Mouse (Mus musculus) heart, postnatal 0 days (tissue): ENCODE data around the gene Camk2d. TPM values are rescaled to one million over a fixed set of nuclear protein-coding genes. Genes with fewer than 3 reads are reported as not detected.
A peak's percentile ranks its signal among the peaks of the same experiment; 100 is the strongest.

Source experiments
- ATAC-seq: fragments of 200-750 bp; cut with Nextera tagmentation; 2 replicates; pipeline ENCODE4 v1.8.0; 2017; ENCODE audit warnings: low read depth, moderate number of reproducible peaks, moderate library complexity; ENCODE audit not compliant: insufficient read depth
- DNase-seq: peaks from one replicate; pipeline ENCODE4 v3.0.0-alpha.2; 2016; ENCODE audit warnings: low spot score
- H3K27ac ChIP-seq: fragments of 300-500 bp; sonication (generic); 2 replicates; pipeline ENCODE4 v1.5.1; 2014; ENCODE audit warnings: low read depth, mild to moderate bottlenecking
- H3K27me3 ChIP-seq: fragments of 300-500 bp; sonication (generic); 2 replicates; pipeline ENCODE4 v1.6.1; 2014; ENCODE audit warnings: low read length, mixed read lengths; ENCODE audit not compliant: control insufficient read depth, insufficient read depth
- H3K36me3 ChIP-seq: fragments of 300-500 bp; sonication (generic); replicated peaks from 2 replicates; pipeline ENCODE4 v1.6.1; 2014; ENCODE audit warnings: low read length, mixed read lengths; ENCODE audit not compliant: control insufficient read depth, insufficient read depth
- H3K4me1 ChIP-seq: fragments of 300-500 bp; sonication (generic); 2 replicates; pipeline ENCODE4 v1.6.1; 2014; ENCODE audit warnings: antibody characterized with exemption; ENCODE audit not compliant: control insufficient read depth, insufficient read depth
- H3K4me2 ChIP-seq: fragments of 300-500 bp; sonication (generic); 2 replicates; pipeline ENCODE4 v1.6.1; 2014; ENCODE audit warnings: low read depth, mild to moderate bottlenecking, low read length, moderate library complexity
- H3K4me3 ChIP-seq: fragments of 300-500 bp; sonication (generic); 2 replicates; pipeline ENCODE4 v1.5.1; 2014; ENCODE audit warnings: low read depth, low read length
- H3K9ac ChIP-seq: fragments of 300-500 bp; sonication (generic); replicated peaks from 2 replicates; pipeline ENCODE4 v1.6.1; 2014; ENCODE audit warnings: low read depth, low read length, mixed read lengths
- H3K9me3 ChIP-seq: fragments of 300-500 bp; sonication (generic); replicated peaks from 2 replicates; pipeline ENCODE4 v1.6.1; 2016; ENCODE audit warnings: low read length; ENCODE audit not compliant: control insufficient read depth
- CTCF ChIP-seq: IDR thresholded peaks from 2 replicates; pipeline ENCODE4 v1.5.1; 2016; ENCODE audit warnings: antibody characterized with exemption, control low read depth, low read depth
- EP300 ChIP-seq: IDR thresholded peaks from 2 replicates; pipeline ENCODE4 v1.6.1; 2016; ENCODE audit warnings: antibody characterized with exemption, low read depth
- WGBS: fragments of 180-500 bp; shearing (Covaris S2); extraction: QIAGEN DNeasy Blood & Tissue Kit; methylation state at CpG from one replicate; pipeline ENCODE4 v1.1.7; 2014; 5-methylcytosine and 5-hydroxymethylcytosine counted together
- polyA plus RNA-seq: library from polyadenylated mRNA; unstranded; fragments of >200 nt; fragmentation: Nextera tagmentation; extraction: Ambion mirVana; gene quantifications from 2 replicates; pipeline ENCODE4 v1.2.1, GENCODE M21; 2015
- total RNA-seq: library from RNA; depleted of rRNA; stranded (reverse); fragments of >200 nt; gene quantifications from 2 replicates; pipeline ENCODE4 v1.2.3, GENCODE M21; 2014; ENCODE audit warnings: low replicate concordance

Gene Camk2d
- total and polyA plus RNA-seq, 2 experiments from 2014 or later, result 109 to 191 TPM

DNA sequence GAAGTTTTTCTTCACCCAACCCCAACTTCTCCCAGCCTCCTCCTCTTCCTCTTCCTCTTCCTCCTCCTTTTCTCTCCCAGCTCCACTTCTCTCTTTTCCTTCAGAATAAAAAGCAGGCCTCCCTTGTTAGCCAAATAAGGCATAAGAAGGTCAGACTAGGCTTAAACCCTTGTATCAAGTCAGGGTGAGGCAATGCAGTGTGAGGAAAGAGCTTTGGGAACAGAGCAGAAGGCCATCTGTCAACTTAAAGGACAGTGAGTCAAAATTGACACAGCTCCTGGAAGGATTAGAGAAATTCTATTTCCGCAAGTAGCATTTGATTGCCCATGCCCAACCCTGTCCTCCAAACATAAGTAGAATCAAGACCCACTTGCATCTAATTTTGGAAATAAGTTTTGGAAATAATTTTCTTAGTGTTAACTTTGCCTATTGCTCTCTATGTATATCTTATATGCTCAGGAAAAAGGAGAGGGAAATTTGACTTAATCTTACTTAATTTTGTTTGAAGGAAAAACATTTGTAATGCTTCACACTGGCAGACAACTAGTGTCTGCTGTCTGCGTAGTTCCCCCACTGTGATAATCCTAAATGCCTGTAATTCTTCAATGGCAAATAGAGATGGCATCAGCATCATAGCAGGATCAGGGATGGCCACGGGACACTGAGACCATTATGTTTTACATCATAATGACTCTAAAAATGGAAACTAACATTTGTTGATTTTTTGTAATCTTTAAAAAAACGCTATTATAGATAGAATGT lies 16.8 kb downstream of the Camk2d start:
- H3K4me2 ChIP-seq, result no peak overlapping the region
- no peak overlapping the region for H3K9ac ChIP-seq
- WGBS, result 49% methylated on average over 4 of the region's 4 CpGs
- no peaks in the 10 kb centered on the region for H3K9me3 ChIP-seq
- ATAC-seq (no peak), DNase-seq (no peak)
- no peak overlapping the region for H3K4me3 ChIP-seq
- peaks cover 57% of the 10 kb centered on the region for H3K4me1 ChIP-seq
- H3K27me3 ChIP-seq, result no peaks in the 10 kb centered on the region
- TF ChIP-seq CTCF (no peak), EP300 (no peak)
- peak overlapping the region; percentile 22 for H3K27ac ChIP-seq
- peaks cover 7% of the 10 kb centered on the region; the same call in 1 of the 2 replicates for H3K36me3 ChIP-seq

DNA sequence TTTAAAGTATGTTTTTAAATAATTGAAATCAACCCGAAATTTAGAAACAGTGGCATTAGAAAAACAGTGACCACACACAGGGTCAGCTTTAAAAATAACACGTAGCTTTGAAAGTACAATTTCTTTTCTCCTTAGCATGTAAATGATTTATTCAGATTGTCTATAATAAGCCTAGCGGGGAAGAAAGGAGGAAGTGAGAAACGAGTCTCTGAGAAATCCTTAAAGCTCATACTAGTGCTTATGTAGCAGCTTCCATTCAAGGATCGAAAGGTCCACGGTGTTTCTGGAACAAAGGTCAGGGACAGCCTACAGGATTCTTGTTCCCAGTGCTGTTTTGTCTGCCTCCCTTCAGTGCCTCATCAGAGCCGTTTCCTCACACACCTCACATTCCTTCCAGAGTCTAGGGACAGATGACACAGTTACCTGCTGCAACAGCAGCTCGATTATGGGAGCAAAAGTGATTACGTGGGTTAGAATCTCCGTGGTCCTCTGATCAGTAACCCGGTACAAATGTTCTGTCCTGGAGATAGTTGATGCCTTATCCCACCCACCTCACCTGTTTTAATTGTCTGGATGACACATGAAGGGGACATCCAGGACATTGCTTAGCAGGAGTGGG lies 17.5 kb downstream of the Camk2d start:
- WGBS, result 49% methylated on average over 11 of the region's 11 CpGs
- H3K4me1 ChIP-seq, result peaks cover 57% of the 10 kb centered on the region

DNA sequence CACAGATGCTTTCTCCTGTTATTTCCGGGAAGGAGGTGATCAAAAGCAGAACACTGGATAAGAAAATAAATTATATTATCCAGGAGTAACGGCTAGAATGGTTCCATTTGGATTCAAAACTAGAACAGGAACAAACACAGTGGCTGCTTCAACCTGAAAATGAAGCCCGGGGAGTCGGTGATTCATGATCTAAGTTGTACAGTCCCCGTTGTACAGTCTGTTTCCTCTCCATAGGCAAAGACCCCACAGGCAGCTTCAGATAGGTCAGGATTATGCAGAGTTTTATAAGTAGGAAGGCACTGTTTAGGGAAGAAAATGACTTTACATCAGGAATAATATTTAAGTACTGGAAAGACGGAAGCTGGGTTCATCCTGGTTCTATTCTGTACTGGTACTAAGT lies 19.2 kb downstream of the Camk2d start:
- ATAC-seq, result no peak
- H3K4me2 ChIP-seq, result peak overlapping the region; percentile 19; the same call in 1 of the 2 replicates
- peaks cover 40% of the 10 kb centered on the region for H3K4me1 ChIP-seq
- H3K9ac ChIP-seq, result no peak overlapping the region
- H3K4me3 ChIP-seq, result no peak overlapping the region
- no peak for DNase-seq
- no peak overlapping the region for H3K27ac ChIP-seq
- no peaks in the 10 kb centered on the region for H3K9me3 ChIP-seq
- 72% methylated on average over 6 of the region's 6 CpGs for WGBS
- peaks cover 13% of the 10 kb centered on the region for H3K36me3 ChIP-seq
- TF ChIP-seq EP300 (no peak), CTCF (no peak)
- H3K27me3 ChIP-seq, result no peaks in the 10 kb centered on the region

More for the DNA sequence above, 17.5 kb downstream of the Camk2d start:
- Histone ChIP-seq H3K27me3 (no peaks in the 10 kb centered on the region), H3K27ac (peak overlapping the region; percentile 37; the same call in 1 of the 2 replicates), H3K4me3 (no peak overlapping the region), H3K36me3 (peaks cover 7% of the 10 kb centered on the region; the same call in 1 of the 2 replicates), H3K9me3 (no peaks in the 10 kb centered on the region), H3K4me2 (no peak overlapping the region), H3K9ac (no peak overlapping the region)
- no peak for TF ChIP-seq CTCF
- TF ChIP-seq EP300, result no peak
- ATAC-seq (no peak), DNase-seq (no peak)

DNA sequence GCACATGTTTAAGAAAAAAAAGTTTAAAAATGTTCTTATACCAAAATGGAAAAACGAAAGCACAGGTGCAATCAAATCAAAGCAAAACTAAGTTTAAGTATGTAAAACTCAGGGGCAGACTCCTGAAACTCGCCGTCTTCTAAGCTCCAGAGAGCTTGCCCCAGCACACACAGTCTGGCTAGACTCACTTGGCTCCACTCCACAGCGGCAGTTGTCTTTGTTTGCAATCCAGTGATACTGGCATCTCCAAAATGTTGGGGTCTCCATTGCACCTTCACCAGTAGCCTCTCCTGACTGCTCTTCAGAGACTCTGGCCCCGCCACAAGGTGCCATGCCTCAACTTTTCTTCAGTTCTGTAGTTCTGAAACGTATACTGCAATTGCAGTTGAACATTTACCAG lies 24.1 kb downstream of the Camk2d start:
- H3K4me1 ChIP-seq, result 0 out of 2 replicates have a peak, but pooled peaks cover 3% of the 10 kb centered on the region
- 84% methylated on average over 6 of the region's 6 CpGs for WGBS
- no peak overlapping the region for H3K9ac ChIP-seq
- peaks cover 13% of the 10 kb centered on the region for H3K36me3 ChIP-seq
- no peak overlapping the region for H3K4me3 ChIP-seq
- H3K9me3 ChIP-seq, result no peaks in the 10 kb centered on the region
- ATAC-seq, result no peak
- H3K27me3 ChIP-seq, result no peaks in the 10 kb centered on the region
- no peak overlapping the region for H3K4me2 ChIP-seq
- TF ChIP-seq CTCF (no peak), EP300 (no peak)
- DNase-seq, result no peak
- no peak overlapping the region for H3K27ac ChIP-seq

DNA sequence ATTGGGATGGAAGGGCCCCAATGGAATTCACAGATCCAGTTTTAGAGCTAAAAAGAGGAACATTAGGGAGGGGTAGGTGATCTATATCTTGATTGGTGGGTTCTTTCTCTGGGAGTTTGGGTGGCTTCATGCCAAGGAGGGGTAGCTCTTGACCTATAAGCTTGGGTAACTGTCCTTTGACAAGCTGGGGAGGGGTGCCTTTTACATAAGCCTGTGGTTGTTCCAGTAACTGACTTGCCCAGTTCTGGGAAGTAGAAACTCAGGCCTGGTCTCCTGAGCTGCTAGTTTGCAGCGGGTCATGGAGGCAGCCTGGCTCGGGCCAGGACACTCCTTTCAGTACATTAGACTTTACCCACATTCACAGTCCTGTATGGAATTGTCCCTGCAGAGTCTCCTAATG lies 26.4 kb downstream of the Camk2d start:
- TF ChIP-seq EP300 (no peak), CTCF (no peak)

More for the DNA sequence above, 26.4 kb downstream of the Camk2d start:
- no peak overlapping the region for H3K9ac ChIP-seq
- H3K9me3 ChIP-seq, result no peaks in the 10 kb centered on the region
- no peak overlapping the region for H3K4me2 ChIP-seq
- DNase-seq (no peak), ATAC-seq (no peak)
- peaks cover 6% of the 10 kb centered on the region for H3K36me3 ChIP-seq
- H3K4me1 ChIP-seq, result 0 out of 2 replicates have a peak, but pooled peaks cover 8% of the 10 kb centered on the region
- H3K27me3 ChIP-seq, result no peaks in the 10 kb centered on the region
- no peak overlapping the region for H3K4me3 ChIP-seq
- H3K27ac ChIP-seq, result no peak overlapping the region
- 82% methylated on average over 2 of the region's 2 CpGs for WGBS
